Mouse (Mus musculus) lung, adult 10 weeks (tissue): ENCODE results near the gene Sh2b2. TPM values are rescaled to one million over a fixed set of nuclear protein-coding genes. Genes with fewer than 3 reads are reported as not detected.

Experiments used
- polyA plus RNA-seq: library from polyadenylated mRNA; stranded (reverse); fragments of 350-450 nt; fragmentation: Illumina TruSeq; extraction: RNeasy Lipid Tissue Mini Kit (QIAGEN cat#74804); gene quantifications from one replicate; pipeline ENCODE4 v1.2.3, GENCODE M21; 2014; ENCODE audit warnings: low read depth, low replicate concordance; ENCODE audit not compliant: insufficient read depth

The Sh2b2 gene
- polyA plus RNA-seq, result 2.1 TPM

GRCm38 (mm10) chr5:136246452-136246838 is at the start of gene Sh2b2:
Gene Sh2b2 (minus strand): TSS chr5:136246556.

GRCm38 (mm10) chr5:136198474-136199391 is 47.6 kb downstream of the Sh2b2 start, which contains the start of gene Prkrip1:
Gene Prkrip1 (minus strand): TSS chr5:136198963.

GRCm38 (mm10) chr5:136170512-136171362 is 75.6 kb downstream of the Sh2b2 start, which contains the start of gene Orai2:
Gene Orai2 (minus strand): TSS chr5:136170713.

Other genes with a start within 250 kb of the Sh2b2 start
- gene Upk3b, start 208.1 kb downstream of the Sh2b2 start, polyA plus RNA-seq, result 31.1 TPM
- not detected for gene Upk3bl, start 192.1 kb downstream of the Sh2b2 start, polyA plus RNA-seq
- gene Rasa4, start 162.6 kb downstream of the Sh2b2 start, polyA plus RNA-seq, result 7.2 TPM
- 83.0 TPM for gene Polr2j, start 129.9 kb downstream of the Sh2b2 start, polyA plus RNA-seq
- gene Lrwd1, start 110.5 kb downstream of the Sh2b2 start, polyA plus RNA-seq, result 11.3 TPM
- 7.6 TPM for gene Alkbh4, start 110.4 kb downstream of the Sh2b2 start, polyA plus RNA-seq
- gene Orai2, start 75.8 kb downstream of the Sh2b2 start, polyA plus RNA-seq, result 7.5 TPM
- gene Prkrip1, start 47.6 kb downstream of the Sh2b2 start, polyA plus RNA-seq, result 27.5 TPM